Mouse (Mus musculus): ENCODE data around the gene Gm37240. TPM values are rescaled to one million over a fixed set of nuclear protein-coding genes. Genes with fewer than 3 reads are reported as not detected.

Gm37240 gene
- total RNA-seq, 1 experiment, result 1.2 TPM

DNA sequence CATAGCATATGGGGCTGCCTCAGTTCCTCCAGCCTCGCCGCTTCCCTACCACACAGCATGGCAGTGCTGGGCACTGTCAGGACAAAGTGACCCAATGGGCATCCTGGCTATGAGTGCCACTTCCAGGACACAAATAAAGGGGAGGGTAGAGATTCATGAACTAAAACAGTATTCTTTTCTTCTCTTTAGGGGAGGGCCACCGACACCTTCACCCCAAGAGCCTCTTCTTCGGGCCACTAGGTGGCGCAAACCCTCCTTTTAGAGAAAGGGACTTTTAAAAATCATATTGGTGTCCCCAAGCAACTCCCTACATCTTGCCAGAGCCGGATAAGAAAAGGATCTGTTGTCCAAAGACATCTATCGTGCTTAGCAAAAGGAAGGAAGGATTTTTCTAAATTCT lies 179.9 kb downstream of the Gm37240 start:
- in situ Hi-C loops (cut with MboI; ENCODE audit: low sequenced_read_pairs in 2 of 2, unreplicated experiment in 2 of 2), result loop anchor here (10.0 to 25.0 kb wide), 2 partner anchors 207 to 405 kb away; no protein-coding TSS in a partner anchor
- Histone ChIP-seq H3K4me1 (ENCODE audit: control insufficient read depth in 2 of 2, insufficient read depth in 2 of 2, low read length in 2 of 2, poor library complexity in 1 of 2) (no peaks in the 10 kb centered on the region), H3K27ac (ENCODE audit: insufficient read depth, low read depth, low read length, poor library complexity, severe bottlenecking) (no peak overlapping the region), H3K4me3 (ENCODE audit: insufficient read depth in 1 of 2, low read depth in 1 of 2, low read length in 2 of 2, poor library complexity in 1 of 2, severe bottlenecking in 1 of 2) (no peak overlapping the region), H3K36me3 (ENCODE audit: control insufficient read depth, insufficient read depth, low read length, poor library complexity, severe bottlenecking) (no peaks in the 10 kb centered on the region), H3K9ac (ENCODE audit: insufficient read depth, low read depth, low read length, poor library complexity, severe bottlenecking) (no peak overlapping the region), H3K9me3 (ENCODE audit: control insufficient read depth, insufficient read depth, low read depth, low read length) (no peaks in the 10 kb centered on the region)
- DNase-seq (ENCODE audit: low read depth, low spot score), result peak; percentile 21
- TF ChIP-seq ZC3H11A (IDR thresholded peaks at IDR 0.05; ENCODE audit: borderline replicate concordance, low read depth, low read length) (peak; percentile 66), ZNF384 (IDR thresholded peaks at IDR 0.05; ENCODE audit: low read depth, low read length) (no peak)

DNA sequence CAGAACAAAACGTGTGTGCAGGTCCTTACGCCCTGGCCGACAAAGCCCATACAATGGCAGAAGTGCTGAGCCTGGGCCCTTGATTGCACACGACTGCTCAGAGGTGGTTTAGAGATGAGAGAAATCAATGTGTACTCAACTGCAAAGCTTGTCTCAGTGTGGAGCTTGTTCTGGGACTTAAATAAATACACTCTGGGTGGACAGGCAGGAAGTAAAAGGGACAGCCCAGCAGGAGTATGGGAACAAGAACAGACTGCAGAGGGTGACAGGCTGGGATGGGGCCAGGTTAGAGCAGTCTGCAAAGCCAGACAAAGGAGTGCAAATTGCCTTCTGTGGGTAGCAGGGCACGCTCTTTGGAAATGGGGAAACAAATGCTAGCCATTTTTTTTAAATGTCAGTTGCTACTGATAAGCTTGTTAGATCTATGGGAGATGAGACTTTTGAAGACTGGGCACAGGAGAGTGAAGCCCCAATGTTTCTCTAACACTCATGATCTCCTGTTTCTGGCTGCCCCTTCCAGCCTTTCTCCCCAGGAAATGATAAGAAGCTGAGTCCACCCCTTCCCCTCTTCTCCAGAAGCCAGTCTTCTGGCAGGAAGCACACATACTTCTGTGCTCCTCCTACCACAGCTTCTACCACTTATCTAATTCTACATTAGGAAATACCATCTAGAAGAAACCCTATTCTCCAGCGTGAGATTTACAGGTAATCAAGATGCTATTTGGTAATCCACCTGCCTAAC lies 184.0 kb downstream of the Gm37240 start:
- no peaks in the 10 kb centered on the region for H3K36me3 ChIP-seq (ENCODE audit: control insufficient read depth, insufficient read depth, low read length, poor library complexity, severe bottlenecking)
- H3K4me1 ChIP-seq (ENCODE audit: control insufficient read depth in 2 of 2, insufficient read depth in 2 of 2, low read length in 2 of 2, poor library complexity in 1 of 2), result no peaks in the 10 kb centered on the region
- no peak overlapping the region for H3K9ac ChIP-seq (ENCODE audit: insufficient read depth, low read depth, low read length, poor library complexity, severe bottlenecking)
- in situ Hi-C loops (cut with MboI; ENCODE audit: low sequenced_read_pairs in 2 of 2, unreplicated experiment in 2 of 2), result loop anchor here (10.0 to 25.0 kb wide), 2 partner anchors 211 to 409 kb away; no protein-coding TSS in a partner anchor
- no peak for DNase-seq (ENCODE audit: low read depth, low spot score)
- TF ChIP-seq ZNF384 (IDR thresholded peaks at IDR 0.05; ENCODE audit: low read depth, low read length) (no peak), MAFK (IDR thresholded peaks at IDR 0.05; ENCODE audit: insufficient read depth, low read depth, low read length) (no peak), HCFC1 (IDR thresholded peaks at IDR 0.05; ENCODE audit: borderline replicate concordance, insufficient read depth, low read length) (no peak), ZC3H11A (IDR thresholded peaks at IDR 0.05; ENCODE audit: borderline replicate concordance, low read depth, low read length) (no peak), CHD2 (IDR thresholded peaks at IDR 0.05; ENCODE audit: low read depth, low read length) (no peak)
- H3K27ac ChIP-seq (ENCODE audit: insufficient read depth, low read depth, low read length, poor library complexity, severe bottlenecking), result no peak overlapping the region
- H3K9me3 ChIP-seq (ENCODE audit: control insufficient read depth, insufficient read depth, low read depth, low read length), result no peaks in the 10 kb centered on the region
- no peak overlapping the region for H3K4me3 ChIP-seq (ENCODE audit: insufficient read depth in 1 of 2, low read depth in 1 of 2, low read length in 2 of 2, poor library complexity in 1 of 2, severe bottlenecking in 1 of 2)

DNA sequence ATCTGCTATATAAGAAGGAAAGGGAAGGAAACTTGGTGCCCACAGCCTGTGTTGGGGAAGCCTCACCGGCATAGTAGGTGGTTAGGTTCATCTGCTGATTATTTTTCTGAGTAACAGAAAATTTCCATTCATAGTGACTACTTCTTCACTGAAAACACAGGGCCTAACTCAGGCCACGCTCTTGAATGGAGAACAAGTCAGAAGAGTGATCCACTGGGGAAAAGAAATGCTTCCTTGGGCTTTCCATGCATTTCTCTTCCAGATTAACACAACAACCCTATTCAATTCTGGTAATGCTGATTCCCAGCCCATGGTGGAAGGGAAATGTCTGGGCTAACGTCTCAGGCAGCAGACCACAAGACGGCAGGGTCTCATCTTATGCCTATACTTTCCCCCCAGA lies 188.8 kb downstream of the Gm37240 start:
- no peak overlapping the region for H3K27ac ChIP-seq (ENCODE audit: insufficient read depth, low read depth, low read length, poor library complexity, severe bottlenecking)
- no peaks in the 10 kb centered on the region for H3K4me1 ChIP-seq (ENCODE audit: control insufficient read depth in 2 of 2, insufficient read depth in 2 of 2, low read length in 2 of 2, poor library complexity in 1 of 2)
- no peaks in the 10 kb centered on the region for H3K9me3 ChIP-seq (ENCODE audit: control insufficient read depth, insufficient read depth, low read depth, low read length)
- no peak for TF ChIP-seq MAFK (IDR thresholded peaks at IDR 0.05; ENCODE audit: insufficient read depth, low read depth, low read length)
- TF ChIP-seq ZC3H11A (IDR thresholded peaks at IDR 0.05; ENCODE audit: borderline replicate concordance, low read depth, low read length), result no peak
- TF ChIP-seq HCFC1 (IDR thresholded peaks at IDR 0.05; ENCODE audit: borderline replicate concordance, insufficient read depth, low read length), result no peak
- TF ChIP-seq ZNF384 (IDR thresholded peaks at IDR 0.05; ENCODE audit: low read depth, low read length), result no peak
- no peak for TF ChIP-seq CHD2 (IDR thresholded peaks at IDR 0.05; ENCODE audit: low read depth, low read length)
- no peak for DNase-seq (ENCODE audit: low read depth, low spot score)
- H3K9ac ChIP-seq (ENCODE audit: insufficient read depth, low read depth, low read length, poor library complexity, severe bottlenecking), result no peak overlapping the region
- no peak overlapping the region for H3K4me3 ChIP-seq (ENCODE audit: insufficient read depth in 1 of 2, low read depth in 1 of 2, low read length in 2 of 2, poor library complexity in 1 of 2, severe bottlenecking in 1 of 2)
- in situ Hi-C loops (cut with MboI; ENCODE audit: low sequenced_read_pairs in 2 of 2, unreplicated experiment in 2 of 2), result no loop called here
- H3K36me3 ChIP-seq (ENCODE audit: control insufficient read depth, insufficient read depth, low read length, poor library complexity, severe bottlenecking), result no peaks in the 10 kb centered on the region

DNA sequence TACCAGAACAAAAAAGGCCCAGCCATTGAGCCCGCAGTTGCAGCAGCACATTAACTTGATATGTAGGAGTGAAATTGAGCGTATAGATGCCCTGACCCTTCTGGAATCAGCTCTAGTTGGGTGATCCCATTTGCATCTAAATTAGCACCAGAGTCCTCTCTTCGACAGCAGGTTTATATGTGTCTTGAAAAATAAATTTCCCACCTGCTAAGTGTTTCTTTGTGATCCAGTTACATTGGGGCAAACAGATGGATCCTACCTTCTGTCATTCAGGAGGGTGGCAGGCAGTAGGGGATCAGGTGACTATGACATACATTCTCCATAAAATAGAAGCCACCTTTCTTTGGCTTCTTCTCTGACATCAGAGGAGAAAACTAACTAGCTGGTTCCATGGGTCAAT lies 192.3 kb downstream of the Gm37240 start:
- TF ChIP-seq CHD2 (IDR thresholded peaks at IDR 0.05; ENCODE audit: low read depth, low read length) (no peak), HCFC1 (IDR thresholded peaks at IDR 0.05; ENCODE audit: borderline replicate concordance, insufficient read depth, low read length) (no peak), ZNF384 (IDR thresholded peaks at IDR 0.05; ENCODE audit: low read depth, low read length) (no peak), ZC3H11A (IDR thresholded peaks at IDR 0.05; ENCODE audit: borderline replicate concordance, low read depth, low read length) (no peak), MAFK (IDR thresholded peaks at IDR 0.05; ENCODE audit: insufficient read depth, low read depth, low read length) (no peak)
- in situ Hi-C loops (cut with MboI; ENCODE audit: low sequenced_read_pairs in 2 of 2, unreplicated experiment in 2 of 2), result no loop called here

More for the DNA sequence above, 192.3 kb downstream of the Gm37240 start:
- Histone ChIP-seq H3K27ac (ENCODE audit: insufficient read depth, low read depth, low read length, poor library complexity, severe bottlenecking) (no peak overlapping the region), H3K4me3 (ENCODE audit: insufficient read depth in 1 of 2, low read depth in 1 of 2, low read length in 2 of 2, poor library complexity in 1 of 2, severe bottlenecking in 1 of 2) (no peak overlapping the region), H3K4me1 (ENCODE audit: control insufficient read depth in 2 of 2, insufficient read depth in 2 of 2, low read length in 2 of 2, poor library complexity in 1 of 2) (no peaks in the 10 kb centered on the region), H3K9me3 (ENCODE audit: control insufficient read depth, insufficient read depth, low read depth, low read length) (no peaks in the 10 kb centered on the region), H3K36me3 (ENCODE audit: control insufficient read depth, insufficient read depth, low read length, poor library complexity, severe bottlenecking) (no peaks in the 10 kb centered on the region), H3K9ac (ENCODE audit: insufficient read depth, low read depth, low read length, poor library complexity, severe bottlenecking) (no peak overlapping the region)
- no peak for DNase-seq (ENCODE audit: low read depth, low spot score)

Measured in ES-E14 (cell line).